Mouse (Mus musculus) midbrain, embryonic 12.5 days (tissue): ENCODE results near the gene Tor1b. TPM values are rescaled to one million over a fixed set of nuclear protein-coding genes. Genes with fewer than 3 reads are reported as not detected.

Source experiments
- ATAC-seq: fragments of 200-750 bp; cut with Nextera tagmentation; 2 replicates; pipeline ENCODE4 v1.8.0; 2017; ENCODE audit warnings: low read depth, moderate TSS enrichment, moderate library complexity; ENCODE audit not compliant: low FRiP score
- H3K27ac ChIP-seq: fragments of 300-500 bp; sonication (generic); replicated peaks from 2 replicates; pipeline ENCODE4 v1.5.1; 2016; ENCODE audit warnings: mild to moderate bottlenecking
- H3K27me3 ChIP-seq: fragments of 300-500 bp; sonication (generic); 2 replicates; pipeline ENCODE4 v1.6.1; 2016; ENCODE audit warnings: mild to moderate bottlenecking
- H3K36me3 ChIP-seq: fragments of 300-500 bp; sonication (generic); 2 replicates; pipeline ENCODE4 v1.6.1; 2016
- H3K4me1 ChIP-seq: fragments of 300-500 bp; sonication (generic); 2 replicates; pipeline ENCODE4 v1.6.1; 2016
- H3K4me2 ChIP-seq: fragments of 300-500 bp; sonication (generic); replicated peaks from 2 replicates; pipeline ENCODE4 v1.6.1; 2016; ENCODE audit warnings: mild to moderate bottlenecking, moderate library complexity
- H3K4me3 ChIP-seq: fragments of 300-500 bp; sonication (generic); 2 replicates; pipeline ENCODE4 v1.5.1; 2016; ENCODE audit warnings: mild to moderate bottlenecking
- H3K9ac ChIP-seq: fragments of 300-500 bp; sonication (generic); replicated peaks from 2 replicates; pipeline ENCODE4 v1.6.1; 2016; ENCODE audit warnings: mild to moderate bottlenecking, moderate library complexity
- H3K9me3 ChIP-seq: fragments of 300-500 bp; sonication (generic); 2 replicates; pipeline ENCODE4 v1.6.1; 2016; ENCODE audit warnings: mild to moderate bottlenecking
- WGBS: fragments of 180-500 bp; shearing (Covaris S2); methylation state at CpG from one replicate; pipeline ENCODE4 v1.1.7; 2016; 5-methylcytosine and 5-hydroxymethylcytosine counted together
- polyA plus RNA-seq: library from polyadenylated mRNA; unstranded; fragments of >200 nt; fragmentation: Nextera tagmentation; extraction: Ambion mirVana; gene quantifications from 2 replicates; pipeline ENCODE4 v1.2.1, GENCODE M21; 2016

Gene Tor1b
- polyA plus RNA-seq, 1 experiment from 2014 or later: 22.2 TPM

DNA sequence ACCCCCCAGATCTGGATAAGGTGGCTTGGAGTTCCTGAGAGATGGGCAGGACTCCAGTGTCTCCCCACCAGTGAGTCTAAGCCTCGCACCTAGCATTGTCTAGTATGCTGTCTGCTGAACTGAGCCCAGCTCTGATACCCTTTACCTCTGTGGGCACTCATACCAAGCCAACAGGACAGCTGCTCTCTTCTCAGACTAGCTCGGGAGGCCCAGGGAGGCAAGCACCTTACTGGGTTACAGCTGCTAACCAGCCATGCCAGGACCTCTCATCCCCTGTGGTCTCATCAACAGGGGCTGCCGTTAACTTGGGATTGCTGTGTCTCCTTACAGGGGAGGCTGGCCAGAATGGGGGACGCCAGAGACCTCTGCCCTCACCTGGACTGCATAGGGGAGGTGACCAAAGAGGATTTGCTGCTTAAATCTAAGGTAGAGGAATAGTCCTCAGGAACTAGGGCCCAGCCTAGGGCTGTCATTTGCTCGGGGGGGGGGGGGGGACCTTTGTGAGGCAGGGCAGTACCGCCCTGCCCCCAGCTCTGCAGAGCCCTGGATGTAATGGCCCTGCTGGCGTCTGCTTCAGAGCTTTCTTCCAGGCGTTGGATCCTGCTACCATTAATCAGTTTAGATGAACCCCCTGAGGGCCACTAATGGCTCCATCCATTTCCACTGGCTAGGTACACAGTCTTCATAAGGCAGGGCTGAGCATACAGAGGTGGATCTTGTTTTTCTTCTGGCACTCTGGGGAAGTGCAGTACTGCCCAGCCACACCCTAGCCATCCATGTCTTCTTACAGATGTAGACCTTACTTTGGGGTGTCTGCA, 45.9 kb downstream of the Tor1b start:
- no peaks in the 10 kb centered on the region; the same call in 1 of the 2 replicates for H3K4me1 ChIP-seq
- WGBS: 82% methylated on average over 8 of the region's 8 CpGs
- no peak overlapping the region for H3K27ac ChIP-seq
- ATAC-seq: no peak
- H3K27me3 ChIP-seq: no peaks in the 10 kb centered on the region
- no peaks in the 10 kb centered on the region for H3K9me3 ChIP-seq
- peaks cover 27% of the 10 kb centered on the region for H3K36me3 ChIP-seq
- H3K9ac ChIP-seq: no peak overlapping the region
- no peak overlapping the region for H3K4me2 ChIP-seq
- no peak overlapping the region for H3K4me3 ChIP-seq

DNA sequence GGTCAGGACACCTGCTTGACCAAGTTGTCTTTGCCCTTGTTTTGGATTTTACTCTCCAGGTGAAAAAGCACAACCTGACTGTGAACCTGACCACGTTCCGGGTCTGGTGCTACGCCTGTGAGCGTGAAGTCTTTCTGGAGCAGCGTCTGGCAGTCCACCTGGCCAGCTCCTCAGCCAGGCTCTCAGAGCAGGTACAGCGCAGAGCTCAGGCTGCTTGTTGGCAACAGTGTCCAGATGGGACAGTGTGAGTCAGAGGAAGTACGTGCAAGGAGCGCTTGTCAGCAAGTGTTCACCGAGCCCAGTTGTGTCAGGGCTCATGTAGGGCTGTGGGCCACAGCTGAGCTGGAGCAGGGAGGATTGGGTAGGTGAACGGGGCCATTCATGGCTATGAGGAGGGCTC, 50.1 kb downstream of the Tor1b start:
- no peaks in the 10 kb centered on the region for H3K4me1 ChIP-seq
- H3K36me3 ChIP-seq: peaks cover 61% of the 10 kb centered on the region
- no peak overlapping the region for H3K4me2 ChIP-seq
- 91% methylated on average over 10 of the region's 10 CpGs for WGBS
- no peak overlapping the region for H3K4me3 ChIP-seq
- no peaks in the 10 kb centered on the region for H3K27me3 ChIP-seq
- no peaks in the 10 kb centered on the region for H3K9me3 ChIP-seq
- no peak overlapping the region for H3K9ac ChIP-seq
- no peak for ATAC-seq
- no peak overlapping the region for H3K27ac ChIP-seq

DNA sequence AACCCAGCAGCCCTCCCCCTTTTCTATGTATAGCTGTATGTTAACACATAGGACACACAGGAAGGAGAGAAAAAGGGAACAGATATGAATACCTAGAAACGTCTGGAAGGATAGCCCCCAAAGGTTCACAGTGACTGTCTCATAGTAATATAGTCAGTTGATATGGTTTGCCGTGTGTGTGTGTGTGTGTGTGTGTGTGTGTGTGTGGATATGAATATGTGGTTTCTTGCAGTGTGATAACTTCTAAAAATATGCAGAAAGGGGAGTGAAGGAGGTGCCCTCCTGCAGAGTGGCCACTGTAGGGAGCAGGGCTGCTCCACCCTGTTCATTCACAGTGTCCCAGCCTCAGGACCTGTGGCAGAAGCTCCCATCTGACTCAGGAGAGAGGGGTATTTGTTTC, 52.7 kb downstream of the Tor1b start:
- 86% methylated on average over 2 of the region's 2 CpGs for WGBS
- Histone ChIP-seq H3K4me3 (no peak overlapping the region), H3K27me3 (no peaks in the 10 kb centered on the region), H3K9ac (no peak overlapping the region), H3K27ac (no peak overlapping the region), H3K9me3 (no peaks in the 10 kb centered on the region), H3K4me2 (no peak overlapping the region), H3K36me3 (peaks cover 65% of the 10 kb centered on the region), H3K4me1 (no peaks in the 10 kb centered on the region)
- ATAC-seq: no peak

DNA sequence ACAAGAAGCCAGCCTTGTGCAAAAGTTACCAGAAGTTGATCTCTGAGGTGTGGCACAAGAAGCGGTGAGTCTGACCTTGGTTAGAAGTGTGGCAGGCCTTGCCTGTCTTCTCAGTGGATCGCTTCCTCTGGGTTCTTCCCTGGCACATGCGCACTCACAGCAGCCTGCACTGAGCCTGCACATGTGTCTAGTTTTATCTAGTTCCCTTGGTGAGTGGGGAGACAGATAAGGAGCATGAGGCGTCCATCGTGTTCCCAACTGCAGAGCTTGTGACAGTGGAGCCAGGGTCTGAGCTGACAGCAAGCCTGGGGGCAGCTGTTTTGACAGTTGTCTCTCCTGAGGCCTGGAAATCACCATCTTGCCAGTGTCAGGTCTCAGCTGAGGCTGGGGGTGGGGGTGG, 53.7 kb downstream of the Tor1b start:
- Histone ChIP-seq H3K4me3 (no peak overlapping the region), H3K4me2 (no peak overlapping the region), H3K27me3 (no peaks in the 10 kb centered on the region), H3K27ac (no peak overlapping the region), H3K4me1 (no peaks in the 10 kb centered on the region), H3K9ac (no peak overlapping the region), H3K36me3 (peaks cover 75% of the 10 kb centered on the region), H3K9me3 (no peaks in the 10 kb centered on the region)
- WGBS: 90% methylated on average over 5 of the region's 5 CpGs
- ATAC-seq: no peak

DNA sequence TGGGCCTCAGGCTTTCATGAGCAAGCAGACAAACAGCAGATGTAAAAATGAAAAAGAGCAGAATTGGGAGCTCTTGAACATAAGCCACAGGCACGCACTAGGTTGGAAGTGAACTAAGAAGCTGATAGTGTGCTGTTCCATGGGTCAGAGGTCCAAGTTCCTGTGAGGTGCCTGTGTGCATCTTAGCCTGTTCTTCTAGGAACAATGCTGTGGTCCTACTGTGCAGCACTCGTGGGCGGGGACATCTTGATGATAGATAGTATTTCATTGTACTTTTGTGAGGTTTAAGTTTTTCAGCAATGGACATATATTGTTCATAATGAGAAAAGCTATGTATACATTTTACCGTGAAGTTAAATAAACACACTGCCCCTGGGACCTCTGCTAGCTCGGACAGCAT, 54.4 kb downstream of the Tor1b start:
- Histone ChIP-seq H3K4me3 (no peak overlapping the region), H3K4me2 (no peak overlapping the region), H3K27ac (no peak overlapping the region), H3K9ac (no peak overlapping the region), H3K4me1 (no peaks in the 10 kb centered on the region), H3K27me3 (no peaks in the 10 kb centered on the region), H3K36me3 (peaks cover 67% of the 10 kb centered on the region), H3K9me3 (no peaks in the 10 kb centered on the region)
- 90% methylated on average over 5 of the region's 5 CpGs for WGBS
- ATAC-seq: no peak

Other genes with a start within 250 kb of the Tor1b start
- 2.4 and 2.6 TPM in 2 replicates for gene 1700001O22Rik, start 149.3 kb upstream of the Tor1b start, polyA plus RNA-seq
- gene Ntmt1, start 145.1 kb upstream of the Tor1b start, polyA plus RNA-seq: 103 and 110 TPM in 2 replicates
- 40.3 and 41.0 TPM in 2 replicates for gene Asb6, start 122.6 kb upstream of the Tor1b start, polyA plus RNA-seq
- gene Prrx2, start 118.0 kb upstream of the Tor1b start, polyA plus RNA-seq: 19.8 and 24.9 TPM in 2 replicates
- gene Ptges, start 23.1 kb upstream of the Tor1b start, polyA plus RNA-seq: 3.6 and 4.6 TPM in 2 replicates
- gene Tor1a, start 15.0 kb downstream of the Tor1b start, polyA plus RNA-seq: 87.7 and 92.3 TPM in 2 replicates
- gene BC005624, start 29.2 kb downstream of the Tor1b start, polyA plus RNA-seq: 70.8 and 75.3 TPM in 2 replicates
- 33.7 and 35.1 TPM in 2 replicates for gene Usp20, start 29.3 kb downstream of the Tor1b start, polyA plus RNA-seq
- 12.8 and 13.1 TPM in 2 replicates for gene Fnbp1, start 189.0 kb downstream of the Tor1b start, polyA plus RNA-seq
- 41.7 and 43.7 TPM in 2 replicates for gene Gpr107, start 199.4 kb downstream of the Tor1b start, polyA plus RNA-seq